Mouse (Mus musculus): ENCODE data around the gene Capzb. TPM values are rescaled to one million over a fixed set of nuclear protein-coding genes. Genes with fewer than 3 reads are reported as not detected.
A peak's percentile ranks its signal among the peaks of the same experiment; 100 is the strongest.

Gene Capzb
- total RNA-seq, 2 experiments from 2014 or later: 155 to 389 TPM

GRCm38 (mm10) chr4:139256708-139257107, 64.0 kb downstream of the Capzb start:
- no peak for ATAC-seq (replicated peaks; ENCODE audit: poor library complexity, severe bottlenecking)

GRCm38 (mm10) chr4:139258621-139259301, 66.1 kb downstream of the Capzb start:
- ATAC-seq (replicated peaks; ENCODE audit: poor library complexity, severe bottlenecking): peak; percentile 19; the same call in 1 of the 2 replicates

- ATAC-seq (replicated peaks; ENCODE audit: poor library complexity, severe bottlenecking): no peak
These were observed 66.7 kb downstream of the Capzb start for GRCm38 (mm10) chr4:139259302-139259871.

- ATAC-seq (replicated peaks; ENCODE audit: poor library complexity, severe bottlenecking): no peak
These were observed 70.3 kb downstream of the Capzb start for GRCm38 (mm10) chr4:139262981-139263380.

- ATAC-seq (replicated peaks; ENCODE audit: poor library complexity, severe bottlenecking): no peak
These were observed 73.2 kb downstream of the Capzb start for GRCm38 (mm10) chr4:139265783-139266499.

GRCm38 (mm10) chr4:139266500-139266865, 73.8 kb downstream of the Capzb start:
- no peak for ATAC-seq (replicated peaks; ENCODE audit: poor library complexity, severe bottlenecking)

- no peak for ATAC-seq (replicated peaks; ENCODE audit: poor library complexity, severe bottlenecking)
These were observed 74.6 kb downstream of the Capzb start for GRCm38 (mm10) chr4:139267335-139267734.

GRCm38 (mm10) chr4:139268242-139268641, 75.5 kb downstream of the Capzb start:
- ATAC-seq (replicated peaks; ENCODE audit: poor library complexity, severe bottlenecking): no peak

- ATAC-seq (replicated peaks; ENCODE audit: poor library complexity, severe bottlenecking): no peak
These were observed 77.5 kb downstream of the Capzb start for GRCm38 (mm10) chr4:139270168-139270567.

GRCm38 (mm10) chr4:139271562-139271961, 78.9 kb downstream of the Capzb start:
- no peak for ATAC-seq (replicated peaks; ENCODE audit: poor library complexity, severe bottlenecking)

GRCm38 (mm10) chr4:139272951-139273680, 80.4 kb downstream of the Capzb start:
- ATAC-seq (replicated peaks; ENCODE audit: poor library complexity, severe bottlenecking): no peak

- ATAC-seq (replicated peaks; ENCODE audit: poor library complexity, severe bottlenecking): no peak
These were observed 81.9 kb downstream of the Capzb start for GRCm38 (mm10) chr4:139274573-139274972.

GRCm38 (mm10) chr4:139276411-139276810, 83.7 kb downstream of the Capzb start:
- no peak for ATAC-seq (replicated peaks; ENCODE audit: poor library complexity, severe bottlenecking)

GRCm38 (mm10) chr4:139280530-139280929, 87.8 kb downstream of the Capzb start:
- no peak for ATAC-seq (replicated peaks; ENCODE audit: poor library complexity, severe bottlenecking)

- ATAC-seq (replicated peaks; ENCODE audit: poor library complexity, severe bottlenecking): no peak
These were observed 89.2 kb downstream of the Capzb start for GRCm38 (mm10) chr4:139281791-139282345.

GRCm38 (mm10) chr4:139282955-139283417, 90.3 kb downstream of the Capzb start:
- ATAC-seq (replicated peaks; ENCODE audit: poor library complexity, severe bottlenecking): no peak

GRCm38 (mm10) chr4:139284877-139285276, 92.2 kb downstream of the Capzb start:
- ATAC-seq (replicated peaks; ENCODE audit: poor library complexity, severe bottlenecking): no peak

GRCm38 (mm10) chr4:139286234-139286633, 93.5 kb downstream of the Capzb start:
- ATAC-seq (replicated peaks; ENCODE audit: poor library complexity, severe bottlenecking): no peak

- peak; percentile 65 for ATAC-seq (replicated peaks; ENCODE audit: poor library complexity, severe bottlenecking)
These were observed 94.6 kb downstream of the Capzb start for GRCm38 (mm10) chr4:139287122-139287863.

- ATAC-seq (replicated peaks; ENCODE audit: poor library complexity, severe bottlenecking): peak; percentile 45
These were observed 96.3 kb downstream of the Capzb start for GRCm38 (mm10) chr4:139289017-139289416.

All from granulocyte monocyte progenitor cell, adult 5-6 weeks (primary cell).